Mouse (Mus musculus) cerebellum, adult 2 months (tissue): Measurements from ENCODE around the gene Dad1.

Experiments used
- CTCF ChIP-seq: fragments of 200-500 bp; IDR thresholded peaks from 2 replicates; pipeline ENCODE4 v1.5.1; 2011; ENCODE audit warnings: low read depth, mild to moderate bottlenecking, control low read depth, low read length, moderate library complexity, borderline replicate concordance; ENCODE audit not compliant: insufficient read depth
- POLR2A ChIP-seq: fragments of 200-500 bp; IDR thresholded peaks from 2 replicates; pipeline ENCODE4 v1.6.1; 2011; ENCODE audit warnings: low read length, control low read depth, borderline replicate concordance; ENCODE audit not compliant: insufficient read depth

DNA sequence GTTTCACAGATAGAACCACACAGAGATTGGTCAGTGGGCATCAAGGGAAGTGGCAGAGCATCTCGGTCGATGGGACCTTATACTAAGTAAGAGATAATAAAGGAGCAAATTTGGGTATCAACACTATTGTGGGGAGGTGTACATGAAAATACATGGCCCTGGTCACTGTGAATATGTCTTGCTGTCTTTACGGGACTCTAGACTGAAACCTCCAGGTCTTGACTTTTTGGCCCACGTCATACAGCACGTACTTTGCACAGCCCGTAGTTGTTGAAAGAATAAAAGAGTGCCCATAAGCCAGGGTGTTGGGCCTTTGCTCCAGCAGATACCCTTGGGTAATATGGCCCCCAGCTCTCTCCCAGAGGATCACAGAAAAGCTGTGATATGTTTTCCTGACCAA, 32.3 kb downstream of the Dad1 start:
- TF ChIP-seq POLR2A (no peak), CTCF (no peak)
